Mouse (Mus musculus): ENCODE measurements at regions not wholly inside any gene's neighbourhood (a gene's known extent, or its start where the extent isn't known, plus 50 kb on each side); places are given as distances from the start of the nearest gene placed in this dataset.

GRCm38 (mm10) chr15:36347333-36347845 lies 660.2 kb downstream of the Zfp706 start:
- no peak overlapping the region for H3K4me2 ChIP-seq (ENCODE audit: low read depth, low read length, poor library complexity, severe bottlenecking)
- no peaks in the 10 kb centered on the region for H3K27me3 ChIP-seq (ENCODE audit: insufficient read depth, low read length)
- no peak for DNase-seq (ENCODE audit: low spot score)
- no peak overlapping the region for H3K9ac ChIP-seq (replicated peaks; ENCODE audit: low read length, poor library complexity, severe bottlenecking)
- no peaks in the 10 kb centered on the region for H3K9me3 ChIP-seq (ENCODE audit: low read length)
- no peak overlapping the region for H3K27ac ChIP-seq (ENCODE audit: low read depth, low read length)
- TF ChIP-seq CTCF (IDR thresholded peaks at IDR 0.05) = no peak
- no peaks in the 10 kb centered on the region for H3K4me1 ChIP-seq (ENCODE audit: insufficient read depth, low read length)
- WGBS = 83% methylated on average over 4 of the region's 4 CpGs
- no peaks in the 10 kb centered on the region for H3K36me3 ChIP-seq (ENCODE audit: insufficient read depth, low read length)
- no peak for ATAC-seq (ENCODE audit: low FRiP score)
- H3K4me3 ChIP-seq (ENCODE audit: low read depth, low read length) = no peak overlapping the region

GRCm38 (mm10) chr15:36346126-36346525 lies 661.4 kb downstream of the Zfp706 start:
- 73% methylated on average over 5 of the region's 5 CpGs for WGBS
- H3K36me3 ChIP-seq (ENCODE audit: insufficient read depth, low read length) = no peaks in the 10 kb centered on the region
- H3K9ac ChIP-seq (replicated peaks; ENCODE audit: low read length, poor library complexity, severe bottlenecking) = no peak overlapping the region
- DNase-seq (ENCODE audit: low spot score) (no peak), ATAC-seq (ENCODE audit: low FRiP score) (no peak)
- no peak overlapping the region for H3K4me3 ChIP-seq (ENCODE audit: low read depth, low read length)
- no peak overlapping the region for H3K4me2 ChIP-seq (ENCODE audit: low read depth, low read length, poor library complexity, severe bottlenecking)
- H3K9me3 ChIP-seq (ENCODE audit: low read length) = no peaks in the 10 kb centered on the region
- H3K4me1 ChIP-seq (ENCODE audit: insufficient read depth, low read length) = no peaks in the 10 kb centered on the region
- no peak overlapping the region for H3K27ac ChIP-seq (ENCODE audit: low read depth, low read length)
- no peaks in the 10 kb centered on the region for H3K27me3 ChIP-seq (ENCODE audit: insufficient read depth, low read length)
- TF ChIP-seq CTCF (IDR thresholded peaks at IDR 0.05) = no peak

DNA sequence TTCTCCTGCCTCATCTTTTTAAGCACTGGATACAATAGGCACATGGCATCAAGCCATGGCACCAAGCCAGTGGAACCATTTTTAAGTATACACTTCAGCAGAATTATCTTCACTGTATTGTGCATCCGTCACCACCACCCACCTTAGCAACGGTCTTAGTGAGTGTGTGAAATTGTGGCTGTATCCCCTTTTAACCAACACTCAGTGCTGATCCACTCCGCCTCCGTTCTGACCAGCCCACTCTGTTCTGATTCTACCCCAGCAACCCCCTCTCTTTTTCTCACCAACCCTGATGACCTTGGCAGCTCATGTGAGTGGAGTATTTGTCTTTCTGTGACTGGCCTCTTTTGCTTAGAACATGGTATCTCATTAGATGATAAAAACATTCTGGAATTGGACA lies 662.2 kb downstream of the Zfp706 start:
- H3K4me3 ChIP-seq (ENCODE audit: low read depth, low read length) = no peak overlapping the region
- H3K27me3 ChIP-seq (ENCODE audit: insufficient read depth, low read length) = no peaks in the 10 kb centered on the region
- no peaks in the 10 kb centered on the region for H3K4me1 ChIP-seq (ENCODE audit: insufficient read depth, low read length)
- TF ChIP-seq CTCF (IDR thresholded peaks at IDR 0.05) = no peak
- no peak overlapping the region for H3K27ac ChIP-seq (ENCODE audit: low read depth, low read length)
- 68% methylated on average over 4 of the region's 4 CpGs for WGBS
- H3K4me2 ChIP-seq (ENCODE audit: low read depth, low read length, poor library complexity, severe bottlenecking) = no peak overlapping the region
- H3K9me3 ChIP-seq (ENCODE audit: low read length) = no peaks in the 10 kb centered on the region
- DNase-seq (ENCODE audit: low spot score) (no peak), ATAC-seq (ENCODE audit: low FRiP score) (no peak)
- H3K36me3 ChIP-seq (ENCODE audit: insufficient read depth, low read length) = no peaks in the 10 kb centered on the region
- no peak overlapping the region for H3K9ac ChIP-seq (replicated peaks; ENCODE audit: low read length, poor library complexity, severe bottlenecking)

DNA sequence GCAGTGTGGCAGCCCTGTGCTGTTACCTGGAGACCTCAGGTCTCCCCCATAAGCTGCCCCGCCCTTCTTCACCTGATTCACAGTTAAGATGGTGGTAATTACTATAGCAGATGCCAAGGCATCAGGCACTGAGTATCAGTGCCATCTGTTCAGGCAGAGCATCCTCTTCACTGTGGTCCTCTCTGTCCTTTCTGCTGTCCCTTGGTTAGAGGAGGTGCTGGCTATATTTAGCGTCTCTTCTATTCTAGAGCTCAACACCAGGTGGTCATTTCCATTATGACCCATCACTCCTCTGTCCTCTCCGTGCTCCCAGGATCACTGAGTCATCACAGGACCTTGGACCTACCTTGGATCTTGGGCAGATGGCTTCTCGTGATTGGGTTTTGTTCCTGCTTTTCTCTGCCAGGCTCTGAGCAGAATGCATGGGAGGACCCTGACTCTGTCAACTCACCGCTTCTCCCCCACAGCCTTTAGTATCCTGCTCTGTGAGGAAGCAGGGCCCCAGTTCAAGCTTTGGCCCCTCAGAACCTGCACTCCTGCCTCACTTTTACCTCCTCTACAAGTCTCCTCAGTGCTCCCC lies 667.5 kb downstream of the Zfp706 start:
- Histone ChIP-seq H3K4me1 (ENCODE audit: insufficient read depth, low read length) (no peaks in the 10 kb centered on the region), H3K27me3 (ENCODE audit: insufficient read depth, low read length) (no peaks in the 10 kb centered on the region), H3K4me3 (ENCODE audit: low read depth, low read length) (no peak overlapping the region), H3K4me2 (ENCODE audit: low read depth, low read length, poor library complexity, severe bottlenecking) (no peak overlapping the region), H3K36me3 (ENCODE audit: insufficient read depth, low read length) (no peaks in the 10 kb centered on the region), H3K9ac (replicated peaks; ENCODE audit: low read length, poor library complexity, severe bottlenecking) (no peak overlapping the region), H3K27ac (ENCODE audit: low read depth, low read length) (no peak overlapping the region), H3K9me3 (ENCODE audit: low read length) (no peaks in the 10 kb centered on the region)
- WGBS = 83% methylated on average over 5 of the region's 5 CpGs
- no peak for ATAC-seq (ENCODE audit: low FRiP score)
- TF ChIP-seq CTCF (IDR thresholded peaks at IDR 0.05) = no peak
- DNase-seq (ENCODE audit: low spot score) = no peak

GRCm38 (mm10) chr15:36338766-36339165 lies 668.8 kb downstream of the Zfp706 start:
- Histone ChIP-seq H3K9ac (replicated peaks; ENCODE audit: low read length, poor library complexity, severe bottlenecking) (no peak overlapping the region), H3K27me3 (ENCODE audit: insufficient read depth, low read length) (no peaks in the 10 kb centered on the region), H3K9me3 (ENCODE audit: low read length) (no peaks in the 10 kb centered on the region), H3K36me3 (ENCODE audit: insufficient read depth, low read length) (no peaks in the 10 kb centered on the region), H3K4me3 (ENCODE audit: low read depth, low read length) (no peak overlapping the region), H3K27ac (ENCODE audit: low read depth, low read length) (no peak overlapping the region), H3K4me1 (ENCODE audit: insufficient read depth, low read length) (no peaks in the 10 kb centered on the region), H3K4me2 (ENCODE audit: low read depth, low read length, poor library complexity, severe bottlenecking) (no peak overlapping the region)
- WGBS = 92% methylated on average over 2 of the region's 2 CpGs
- no peak for TF ChIP-seq CTCF (IDR thresholded peaks at IDR 0.05)
- no peak for DNase-seq (ENCODE audit: low spot score)
- ATAC-seq (ENCODE audit: low FRiP score) = no peak

DNA sequence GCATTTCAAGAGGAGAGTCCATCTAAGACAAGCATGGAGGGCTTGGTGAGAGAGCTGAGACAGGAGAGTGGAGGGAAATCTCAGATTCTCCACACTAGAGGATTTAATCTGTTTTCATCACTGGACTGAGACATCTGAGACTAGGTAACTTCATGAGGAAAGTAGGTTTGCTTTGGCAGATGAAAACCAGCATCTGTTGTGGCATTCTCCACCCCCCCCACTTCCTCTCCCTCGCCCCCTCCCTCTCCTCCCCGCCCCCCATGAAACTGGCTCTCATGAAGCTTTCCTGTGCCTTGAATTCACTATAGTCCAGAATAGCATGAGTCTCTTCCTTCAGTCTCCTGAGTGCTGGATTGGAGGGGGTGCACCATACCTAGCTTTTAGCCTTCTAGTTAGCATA lies 670.7 kb downstream of the Zfp706 start:
- Histone ChIP-seq H3K27ac (ENCODE audit: low read depth, low read length) (no peak overlapping the region), H3K4me1 (ENCODE audit: insufficient read depth, low read length) (no peaks in the 10 kb centered on the region), H3K27me3 (ENCODE audit: insufficient read depth, low read length) (no peaks in the 10 kb centered on the region), H3K9ac (replicated peaks; ENCODE audit: low read length, poor library complexity, severe bottlenecking) (no peak overlapping the region), H3K4me2 (ENCODE audit: low read depth, low read length, poor library complexity, severe bottlenecking) (no peak overlapping the region), H3K4me3 (ENCODE audit: low read depth, low read length) (no peak overlapping the region), H3K9me3 (ENCODE audit: low read length) (no peaks in the 10 kb centered on the region), H3K36me3 (ENCODE audit: insufficient read depth, low read length) (no peaks in the 10 kb centered on the region)
- no peak for TF ChIP-seq CTCF (IDR thresholded peaks at IDR 0.05)
- 83% methylated on average over 2 of the region's 2 CpGs for WGBS
- no peak for ATAC-seq (ENCODE audit: low FRiP score)
- no peak for DNase-seq (ENCODE audit: low spot score)

Measured in midbrain, postnatal 0 days (tissue).